Mouse (Mus musculus) left cerebral cortex, adult 2 months (tissue): ENCODE measurements around the gene Strap. TPM values are rescaled to one million over a fixed set of nuclear protein-coding genes. Genes with fewer than 3 reads are reported as not detected.

ENCODE experiments used
- DNase-seq, 2 experiments: peaks; one replicate each; pipeline ENCODE4 v3.0.0; 2021 to 2022; ENCODE audit warnings: low spot score in 2 of 2, mixed read lengths in 1 of 2; ENCODE audit errors: extremely low spot score in 1 of 2
- H3K27ac ChIP-seq: fragments of 200-600 bp; 2 replicates; pipeline ENCODE4 v1.8.1; 2022
- H3K4me3 ChIP-seq: fragments of 200-600 bp; 2 replicates; pipeline ENCODE4 v1.8.1; 2022
- CTCF ChIP-seq: fragments of 200-600 bp; IDR thresholded peaks from 2 replicates; pipeline ENCODE4 v1.8.1; 2022; ENCODE audit warnings: antibody characterized with exemption, mild to moderate bottlenecking, moderate library complexity
- intact Hi-C: fragments of 180-260 bp; cut with DNase I; formaldehyde crosslinking; loops from one replicate; pipeline ENCODE4 v1.15.1; 2025
- total RNA-seq, 2 experiments: library from RNA; stranded (reverse); gene quantifications; 2 replicates each; pipeline ENCODE4 v1.2.3; 2021

Gene Strap
- total RNA-seq, 2 experiments from 2014 or later = 105 to 115 TPM

DNA sequence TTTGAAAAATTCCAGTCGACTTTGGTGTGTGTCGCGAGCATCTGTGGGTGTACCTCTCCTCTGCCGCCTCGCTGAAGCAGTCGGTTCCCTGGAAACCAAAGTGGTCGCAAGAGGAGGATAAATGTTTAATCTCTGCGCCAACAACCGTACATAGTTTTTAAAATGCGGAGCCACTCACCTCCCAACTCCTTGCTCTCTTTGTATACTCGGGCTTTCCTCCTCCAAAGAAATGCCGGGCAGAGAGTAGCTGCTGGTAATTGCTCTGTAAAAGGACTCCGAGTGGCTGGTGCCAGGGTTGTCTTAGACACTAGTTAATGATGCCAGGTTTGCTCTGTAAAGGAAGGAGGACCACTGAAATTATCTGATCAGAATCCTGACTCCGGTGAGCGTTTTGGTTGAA lies 26.1 kb downstream of the Strap start:
- no peak for TF ChIP-seq CTCF
- intact Hi-C loops = no loop called here
- Histone ChIP-seq H3K27ac (no peak overlapping the region), H3K4me3 (no peak overlapping the region; the same call in 1 of the 2 replicates)
- peak in 1 of 2 experiments; percentile 28 for DNase-seq

DNA sequence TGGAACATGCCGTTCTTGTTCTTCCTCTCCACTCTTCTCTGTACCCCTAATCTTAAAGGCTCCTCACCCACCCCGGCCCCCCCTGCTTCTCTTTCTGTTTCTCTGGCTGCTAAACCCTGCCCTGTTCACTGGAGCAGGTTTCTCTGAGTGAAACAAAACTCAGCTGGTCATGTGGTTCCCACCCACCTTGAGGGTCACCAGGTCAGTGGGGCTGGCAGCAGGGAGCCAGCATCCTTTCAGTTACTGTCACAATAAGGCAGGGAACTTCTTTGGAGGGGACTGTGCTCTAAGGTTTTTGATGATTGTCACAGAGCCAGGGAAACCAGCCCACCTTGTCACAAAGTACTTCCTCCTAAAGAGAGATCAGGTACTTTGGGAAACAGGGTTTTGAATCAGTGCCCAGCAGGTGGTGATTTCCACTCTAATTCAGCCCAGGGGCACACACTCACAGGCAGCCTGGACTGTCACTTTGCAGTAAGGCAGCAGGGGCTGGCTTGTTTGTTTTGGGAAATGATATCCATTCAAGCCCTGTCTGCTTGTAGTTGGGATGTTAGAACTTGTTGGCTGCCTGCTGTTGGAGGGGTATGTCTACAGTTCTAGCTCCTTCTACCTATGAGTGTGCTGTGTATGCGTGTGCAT lies 29.8 kb downstream of the Strap start:
- no peak for DNase-seq
- H3K4me3 ChIP-seq = no peak overlapping the region
- intact Hi-C loops = no loop called here
- no peak for TF ChIP-seq CTCF
- no peak overlapping the region for H3K27ac ChIP-seq

DNA sequence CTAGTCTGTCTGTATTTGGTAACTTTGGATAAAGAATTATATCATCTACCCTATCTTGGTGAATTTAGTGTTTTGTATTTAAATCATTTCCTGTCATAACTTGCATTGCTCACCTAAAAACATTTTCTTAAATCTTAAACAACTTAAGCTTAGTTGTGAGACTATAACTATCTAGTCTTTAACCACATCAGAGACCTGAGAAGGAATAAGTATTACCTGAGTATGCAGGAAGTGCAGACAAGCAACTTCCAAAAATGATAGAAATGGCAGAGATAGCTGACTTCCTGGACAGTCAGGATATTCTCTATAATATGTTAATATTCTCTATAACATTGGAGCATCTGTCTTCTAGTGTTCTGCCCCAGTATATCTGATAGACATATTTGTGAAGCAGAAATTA lies 31.3 kb downstream of the Strap start:
- H3K4me3 ChIP-seq = no peak overlapping the region
- no peak for TF ChIP-seq CTCF
- DNase-seq = no peak
- intact Hi-C loops = no loop called here
- no peak overlapping the region for H3K27ac ChIP-seq

DNA sequence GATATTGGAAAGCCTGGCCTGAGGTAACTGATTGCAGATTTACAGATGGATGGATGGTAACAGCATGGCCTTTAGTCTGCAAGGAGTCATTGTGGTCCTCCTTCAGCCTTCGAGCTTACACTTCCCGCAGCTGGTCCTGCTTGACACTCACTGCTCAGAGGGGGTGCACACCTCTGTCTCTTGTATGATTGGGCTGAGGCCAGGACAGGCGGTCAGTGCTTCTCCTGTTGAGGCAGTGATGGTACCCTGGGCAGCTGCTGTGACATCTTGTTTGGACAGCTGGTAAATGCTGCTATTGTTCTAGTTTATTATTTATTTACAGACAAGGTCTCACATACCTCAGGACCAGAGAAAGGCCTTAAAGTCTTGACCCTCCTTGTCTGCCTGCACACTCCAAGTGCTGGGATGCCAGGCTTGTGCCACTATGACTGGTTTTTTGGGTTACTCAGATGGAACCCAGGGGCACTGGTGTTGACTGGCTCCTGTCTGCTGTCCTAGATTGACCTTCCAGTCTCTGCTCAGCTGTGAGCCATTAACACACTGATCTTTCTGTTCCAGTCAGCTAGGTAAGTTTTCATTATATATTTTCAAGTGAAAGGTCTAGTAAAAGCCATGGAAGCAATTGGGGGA lies 36.9 kb downstream of the Strap start:
- TF ChIP-seq CTCF = no peak
- intact Hi-C loops = no loop called here
- no peak for DNase-seq
- Histone ChIP-seq H3K27ac (no peak overlapping the region), H3K4me3 (no peak overlapping the region)

DNA sequence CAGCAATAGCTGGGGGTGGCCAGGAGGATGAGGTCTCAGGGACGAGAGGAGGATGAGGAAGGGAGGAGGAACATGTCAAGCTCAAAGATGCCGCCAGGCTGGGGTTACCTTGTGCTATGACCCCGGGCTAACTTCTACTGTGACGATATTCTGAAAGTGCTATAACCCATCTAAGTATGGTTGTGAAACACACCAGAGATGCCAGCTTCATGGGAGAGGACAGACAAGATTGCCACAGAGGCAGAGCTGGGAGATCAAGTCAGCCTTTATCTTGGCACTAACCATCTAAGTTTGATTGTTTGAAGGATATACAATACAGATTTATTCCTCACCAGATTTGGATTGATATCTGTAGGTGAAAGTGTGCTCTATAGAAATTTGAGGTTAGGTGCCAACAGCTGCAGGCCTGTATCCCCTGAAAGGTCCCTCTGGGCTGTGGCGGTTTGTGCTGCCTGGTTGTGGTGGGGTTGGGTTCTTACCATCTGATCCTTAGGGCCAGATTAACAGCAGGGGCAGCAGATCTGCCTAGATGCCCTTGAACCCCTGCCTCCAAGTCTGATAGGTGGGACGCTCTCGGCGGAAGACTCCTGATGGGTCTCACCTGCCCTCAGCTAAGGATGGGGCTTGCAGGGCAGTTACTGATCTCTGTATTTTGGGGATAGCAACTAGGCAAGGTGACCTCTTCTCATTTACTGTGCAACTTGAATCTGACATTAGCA lies 38.2 kb downstream of the Strap start:
- no peak overlapping the region for H3K4me3 ChIP-seq
- intact Hi-C loops = no loop called here
- no peak for DNase-seq
- TF ChIP-seq CTCF = no peak
- H3K27ac ChIP-seq = no peak overlapping the region

DNA sequence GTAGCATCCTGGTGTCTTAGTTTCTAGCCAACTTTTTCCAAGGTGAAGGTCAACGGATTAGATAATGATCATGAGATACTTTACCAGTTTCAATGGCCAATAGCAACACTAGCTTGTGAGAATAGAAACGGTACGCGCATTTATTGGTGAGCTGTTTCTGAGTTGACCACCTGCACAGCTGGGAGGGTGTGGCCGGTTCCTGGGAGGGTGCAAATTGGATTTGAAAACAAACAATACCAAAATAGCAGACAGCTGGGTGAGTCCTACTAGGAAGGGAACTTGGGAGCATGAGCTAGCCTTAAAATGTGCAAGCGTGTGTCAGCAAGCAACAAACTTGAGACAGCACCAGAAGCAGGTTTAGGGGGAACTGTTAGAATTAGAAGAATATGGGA lies 38.8 kb downstream of the Strap start:
- no peak for TF ChIP-seq CTCF
- intact Hi-C loops = no loop called here
- Histone ChIP-seq H3K4me3 (no peak overlapping the region), H3K27ac (no peak overlapping the region)
- no peak for DNase-seq

DNA sequence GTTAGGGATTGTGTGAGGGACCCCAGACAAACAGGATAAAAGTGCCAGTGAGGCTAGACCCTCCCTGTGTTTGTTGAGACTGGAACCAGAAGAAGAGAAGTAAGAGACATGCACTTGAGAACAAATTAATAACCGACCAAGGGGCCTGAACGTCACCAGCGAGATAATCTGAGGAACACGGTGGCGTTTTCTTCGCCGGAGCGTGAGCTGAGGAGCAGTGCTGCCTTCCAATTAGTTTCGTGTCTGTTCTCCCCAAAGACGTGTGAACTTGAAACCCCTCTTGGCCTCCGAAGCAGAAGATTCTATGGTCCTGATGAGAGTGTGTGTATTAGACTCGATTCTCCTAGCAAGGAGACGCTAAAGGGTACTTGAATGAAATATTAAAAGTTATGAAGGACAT lies 39.3 kb downstream of the Strap start:
- no peak for TF ChIP-seq CTCF
- DNase-seq = no peak
- intact Hi-C loops = no loop called here

DNA sequence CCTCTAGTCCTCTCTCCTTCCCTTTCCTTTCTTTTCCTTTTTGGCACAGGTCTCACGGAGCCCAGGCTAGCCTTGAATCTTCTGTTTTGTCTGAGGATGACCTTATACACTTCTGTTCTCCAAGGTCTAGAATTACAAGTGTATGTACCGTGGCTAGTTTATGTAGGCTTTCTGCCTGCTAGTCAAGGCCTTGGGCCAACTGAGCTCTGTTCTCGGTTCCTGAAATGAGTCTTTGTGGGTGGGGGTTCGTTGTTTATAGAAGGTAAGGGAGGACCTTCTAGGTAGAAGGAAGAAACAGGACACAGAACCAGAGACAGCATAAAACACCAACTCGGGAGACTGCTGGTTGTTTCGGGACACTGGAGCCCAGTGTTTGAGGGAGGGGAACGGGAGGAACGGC lies 40.3 kb downstream of the Strap start:
- DNase-seq = no peak
- intact Hi-C loops = no loop called here
- TF ChIP-seq CTCF = no peak
- Histone ChIP-seq H3K27ac (no peak overlapping the region), H3K4me3 (no peak overlapping the region)

More for the DNA sequence above, 39.3 kb downstream of the Strap start:
- Histone ChIP-seq H3K4me3 (no peak overlapping the region), H3K27ac (no peak overlapping the region)

DNA sequence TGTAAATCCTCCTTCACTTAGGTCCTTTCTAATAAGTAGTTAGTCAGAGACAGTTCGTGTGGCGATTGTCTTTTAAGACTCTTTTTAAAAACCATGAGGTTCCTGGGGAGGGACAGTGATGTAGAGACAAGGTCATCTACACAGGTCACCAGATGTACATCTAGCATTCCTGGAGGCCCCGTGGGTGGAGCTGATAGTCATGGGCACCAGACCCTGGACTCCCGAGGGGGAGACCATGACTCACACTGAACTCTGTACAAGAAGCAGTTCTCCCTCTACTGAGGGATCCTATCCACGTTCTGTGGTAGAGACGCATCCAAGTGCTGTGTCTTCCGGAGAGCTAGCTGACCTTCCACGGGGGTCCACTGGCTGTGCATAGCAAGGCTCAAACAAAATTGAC lies 42.1 kb downstream of the Strap start:
- no peak for DNase-seq
- H3K4me3 ChIP-seq = no peak overlapping the region
- H3K27ac ChIP-seq = no peak overlapping the region
- intact Hi-C loops = no loop called here
- no peak for TF ChIP-seq CTCF

DNA sequence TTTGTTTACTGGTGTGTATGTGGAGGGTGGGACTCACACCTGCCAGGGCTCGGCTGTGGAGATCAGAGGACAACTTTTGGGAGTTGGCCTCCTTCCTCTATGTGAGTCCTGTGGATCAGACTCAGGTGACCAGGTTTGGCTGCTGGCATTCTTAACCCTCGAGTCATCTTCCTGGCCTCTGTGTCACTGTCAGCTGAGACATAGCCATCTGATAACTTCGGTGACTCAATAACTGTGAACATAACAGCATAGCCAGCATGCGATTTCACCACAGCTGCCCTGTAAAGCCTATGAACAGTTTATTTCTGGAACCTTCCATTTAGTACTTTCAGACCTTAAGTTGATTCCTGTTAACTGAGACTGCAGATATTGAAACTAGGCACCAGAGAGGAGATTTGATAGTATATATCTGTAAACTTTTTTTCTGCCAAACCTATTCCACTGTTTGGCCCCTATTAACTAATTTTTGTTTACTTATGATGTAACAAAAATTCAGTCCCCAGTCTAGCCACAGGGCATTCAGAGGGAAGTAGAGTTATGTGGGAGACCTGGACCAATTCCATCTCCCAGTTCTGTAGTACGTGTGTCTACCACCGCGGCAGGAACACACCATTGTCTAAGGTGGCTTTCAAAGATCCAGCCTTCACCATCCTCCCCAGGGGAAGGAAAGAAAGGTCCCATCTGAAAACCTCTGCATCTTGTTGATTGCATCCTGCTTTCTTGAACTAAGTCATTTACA lies 49.2 kb downstream of the Strap start:
- Histone ChIP-seq H3K27ac (no peak overlapping the region), H3K4me3 (no peak overlapping the region)
- intact Hi-C loops = no loop called here
- no peak for DNase-seq
- TF ChIP-seq CTCF = no peak

DNA sequence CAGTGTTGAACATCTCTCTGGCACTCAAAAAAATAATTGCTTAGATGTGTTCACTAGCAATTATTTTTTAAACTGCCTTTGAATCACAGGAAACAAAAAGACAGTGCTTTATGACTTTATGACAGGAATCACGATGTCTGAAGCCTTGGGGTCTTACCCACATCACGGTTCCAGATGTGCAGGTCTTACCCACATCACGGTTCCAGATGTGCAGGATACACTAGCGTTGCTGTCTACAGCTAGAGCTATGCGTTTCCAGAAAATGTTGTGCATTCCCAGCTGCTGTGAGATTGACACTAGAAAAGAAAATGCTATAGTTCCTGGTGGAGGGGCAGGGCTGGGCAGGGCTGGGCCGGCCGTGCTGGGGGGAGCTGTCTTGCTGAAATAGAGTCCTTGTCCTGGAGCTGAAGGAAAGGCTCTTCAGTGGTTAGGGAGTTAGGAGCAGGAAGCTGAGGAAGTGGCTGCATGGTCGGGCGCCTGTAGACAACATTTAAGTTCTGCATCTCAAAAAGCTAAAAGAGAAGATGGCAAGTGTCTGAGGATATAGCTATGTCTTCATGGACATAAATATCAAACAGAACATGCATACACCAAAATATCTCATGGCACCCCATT lies 54.2 kb downstream of the Strap start:
- Histone ChIP-seq H3K4me3 (no peak overlapping the region), H3K27ac (no peak overlapping the region)
- intact Hi-C loops = no loop called here
- no peak for DNase-seq
- no peak for TF ChIP-seq CTCF

DNA sequence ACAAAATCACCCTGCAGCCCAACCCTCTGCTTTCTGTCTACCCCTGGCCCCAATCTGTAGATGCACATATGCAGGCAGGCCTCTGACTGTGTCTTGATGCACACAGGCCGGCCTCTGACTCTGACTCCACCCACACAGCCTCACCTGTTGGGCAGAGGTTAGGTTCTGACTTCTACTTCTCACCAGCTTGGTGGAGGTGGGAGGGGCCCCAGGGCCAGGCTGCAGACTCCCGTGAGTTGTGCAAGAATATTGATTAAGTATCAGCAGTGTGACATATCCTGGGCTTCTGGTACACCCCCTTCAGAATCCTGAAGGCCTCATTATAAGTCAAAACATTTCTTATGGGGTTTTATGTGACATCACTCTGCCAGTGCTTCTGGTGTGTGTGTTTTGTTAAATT lies 54.8 kb downstream of the Strap start:
- no peak for TF ChIP-seq CTCF
- no peak for DNase-seq
- intact Hi-C loops = loop anchor here (10.0 kb wide), 2 partner anchors 1675 to 1785 kb away; no protein-coding TSS in a partner anchor
- H3K4me3 ChIP-seq = no peak overlapping the region
- H3K27ac ChIP-seq = no peak overlapping the region
